Comparison of ENCODE assay signal across 16 mouse cellular contexts in genomic region chr5:135604643-135605042, GRCm38 (mm10). TPM values are rescaled to one million over a fixed set of nuclear protein-coding genes. Genes with fewer than 3 reads are reported as not detected.
A peak's percentile ranks its signal among the peaks of the same experiment; 100 is the strongest.
ATAC-seq lines count a peak whose summit lies in the region.
"Had no signal": no experiment of that assay in that cellular context is flagged by ENCODE, and none has a peak within 500 bp of the region (broad histone marks: within the 10 kb centered on the region; RNA-seq: fewer than 3 reads in every experiment).

No protein-coding gene starts in this region.

- peak; percentile 63; the same call in 1 of the 2 replicates for ATAC-seq in common myeloid progenitor, adult 5-6 weeks (replicated peaks; ENCODE audit: low read depth, poor library complexity, severe bottlenecking)
- ATAC-seq in granulocyte monocyte progenitor cell, adult 5-6 weeks (replicated peaks; ENCODE audit: poor library complexity, severe bottlenecking) = peak; percentile 82
- peak; percentile 47; the same call in 1 of the 2 replicates for ATAC-seq in megakaryocyte, adult 5-6 weeks (ENCODE audit: poor library complexity, severe bottlenecking)
- peak; percentile 23; the same call in 1 of the 2 replicates for ATAC-seq in megakaryocyte progenitor cell, adult 5-6 weeks (replicated peaks; ENCODE audit: poor library complexity)

RNA-seq across cellular contexts. Expression of gene Rhbdd2, which starts 27.8 kb away (rescaled TPM):
- total RNA-seq in common myeloid progenitor, adult 5-6 weeks (2017) = 12.4 and 14.0 TPM in 2 replicates
- total RNA-seq in granulocyte monocyte progenitor cell, adult 5-6 weeks (2014; fragmentation: Nextera tagmentation) = 14.1 and 19.1 TPM in 2 replicates
- total RNA-seq in granulocyte monocyte progenitor cell, adult 5-6 weeks (2017) = 4.3 and 8.2 TPM in 2 replicates
- total RNA-seq in megakaryocyte, adult 5-6 weeks (2015) = 3.8 and 8.6 TPM in 2 replicates
- 1.8 and 3.4 TPM in 2 replicates for total RNA-seq in megakaryocyte, adult 5-6 weeks (2017)
- total RNA-seq in megakaryocyte progenitor cell, adult 5-6 weeks (2015) = 14.2 and 17.1 TPM in 2 replicates
- 3.0 and 4.6 TPM in 2 replicates for total RNA-seq in megakaryocyte progenitor cell, adult 5-6 weeks (2017)

RNA-seq across cellular contexts. Expression of gene Ccl24, which starts 31.8 kb away (rescaled TPM):
- total RNA-seq in common myeloid progenitor, adult 5-6 weeks (2017) = not detected in 2 replicates
- 2.3 and 3.9 TPM in 2 replicates for total RNA-seq in granulocyte monocyte progenitor cell, adult 5-6 weeks (2014; fragmentation: Nextera tagmentation)
- total RNA-seq in granulocyte monocyte progenitor cell, adult 5-6 weeks (2017) = 1.4 TPM in 1 of 2 replicates, not detected in the other
- total RNA-seq in megakaryocyte, adult 5-6 weeks (2015) = 0.25 and 3.5 TPM in 2 replicates
- 0.37 TPM in 1 of 2 replicates, not detected in the other for total RNA-seq in megakaryocyte, adult 5-6 weeks (2017)
- total RNA-seq in megakaryocyte progenitor cell, adult 5-6 weeks (2015) = 0.56 and 1.1 TPM in 2 replicates
- total RNA-seq in megakaryocyte progenitor cell, adult 5-6 weeks (2017) = not detected in 2 replicates
- total RNA-seq: CH12.LX, ES-E14, G1E, MEL had no signal

RNA-seq across cellular contexts. Expression of gene Ccl26, which starts 41.3 kb away (rescaled TPM):
- total RNA-seq in common myeloid progenitor, adult 5-6 weeks (2017) = not detected in 2 replicates
- total RNA-seq in granulocyte monocyte progenitor cell, adult 5-6 weeks (2014; fragmentation: Nextera tagmentation) = not detected in 2 replicates
- not detected in 2 replicates for total RNA-seq in granulocyte monocyte progenitor cell, adult 5-6 weeks (2017)
- total RNA-seq in megakaryocyte, adult 5-6 weeks (2015) = not detected in 2 replicates
- total RNA-seq in megakaryocyte, adult 5-6 weeks (2017) = not detected in 2 replicates
- not detected in 2 replicates for total RNA-seq in megakaryocyte progenitor cell, adult 5-6 weeks (2015)
- total RNA-seq in megakaryocyte progenitor cell, adult 5-6 weeks (2017) = not detected in 2 replicates
- total RNA-seq: adrenal gland, adult 18-20 months; adrenal gland, adult 2 months; adrenal gland, adult 8-10 months; adrenal gland, postnatal 10 days; adrenal gland, postnatal 14 days; adrenal gland, postnatal 25 days; adrenal gland, postnatal 36 days; adrenal gland, postnatal 4 days; CH12.LX; ES-E14; G1E; MEL had no signal

RNA-seq across cellular contexts. Expression of gene Hip1, which starts 59.7 kb away (rescaled TPM):
- 4.2 and 8.5 TPM in 2 replicates for total RNA-seq in common myeloid progenitor, adult 5-6 weeks (2017)
- total RNA-seq in granulocyte monocyte progenitor cell, adult 5-6 weeks (2014; fragmentation: Nextera tagmentation) = 21.2 and 21.4 TPM in 2 replicates
- 8.7 and 11.4 TPM in 2 replicates for total RNA-seq in granulocyte monocyte progenitor cell, adult 5-6 weeks (2017)
- 21.6 and 28.9 TPM in 2 replicates for total RNA-seq in megakaryocyte, adult 5-6 weeks (2015)
- total RNA-seq in megakaryocyte, adult 5-6 weeks (2017) = 34.7 and 39.9 TPM in 2 replicates
- 6.9 and 8.6 TPM in 2 replicates for total RNA-seq in megakaryocyte progenitor cell, adult 5-6 weeks (2015)
- total RNA-seq in megakaryocyte progenitor cell, adult 5-6 weeks (2017) = 9.4 and 10.6 TPM in 2 replicates

Comparison
In these comparisons a context has a peak if more than half of its experiments do, and no peak if none do; other contexts are left out.
1. Peak in every context shown above with its lines: ATAC-seq.
2. ATAC-seq: peak in every context shown above with its lines; median percentile 82 in granulocyte monocyte progenitor cell, adult 5-6 weeks; 63 in common myeloid progenitor, adult 5-6 weeks; 47 in megakaryocyte, adult 5-6 weeks; 23 in megakaryocyte progenitor cell, adult 5-6 weeks.